Mouse (Mus musculus) mouse trophoblast stem cell (cell line): Measurements from ENCODE around the gene Cpeb1.

ENCODE experiments used
- in situ Hi-C, 2 experiments: fragments of 300-500 bp; cut with MseI, MboI; formaldehyde crosslinking; loops; 2 replicates in 1 of 2; 3 replicates in 1 of 2; pipeline ENCODE4 v1.15.1; 2025

The Cpeb1 gene

DNA sequence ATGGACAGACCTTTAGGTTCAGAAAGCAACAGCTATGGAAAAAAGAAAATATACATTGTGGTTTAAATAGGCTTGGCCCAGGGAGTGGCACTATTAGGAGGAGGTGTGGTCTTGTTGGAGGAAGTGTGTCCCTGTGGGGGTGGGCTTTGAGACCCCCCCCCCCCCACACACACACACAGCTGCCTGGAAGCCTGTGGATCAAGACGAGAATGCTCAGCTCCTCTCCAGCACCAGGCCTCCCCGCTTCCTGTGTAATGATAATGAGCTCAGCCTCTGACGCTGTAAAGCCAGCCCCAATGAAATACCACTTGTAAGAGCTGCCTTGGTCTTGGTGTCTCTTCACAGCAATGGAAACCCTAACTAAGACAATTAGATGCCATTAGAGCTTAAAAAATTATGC is 124.5 kb downstream of the Cpeb1 start:
- in situ Hi-C loops: loop anchor here in 1 of 2 experiments (5.0 kb wide), 1 partner anchor 163 kb away; no protein-coding TSS in a partner anchor

DNA sequence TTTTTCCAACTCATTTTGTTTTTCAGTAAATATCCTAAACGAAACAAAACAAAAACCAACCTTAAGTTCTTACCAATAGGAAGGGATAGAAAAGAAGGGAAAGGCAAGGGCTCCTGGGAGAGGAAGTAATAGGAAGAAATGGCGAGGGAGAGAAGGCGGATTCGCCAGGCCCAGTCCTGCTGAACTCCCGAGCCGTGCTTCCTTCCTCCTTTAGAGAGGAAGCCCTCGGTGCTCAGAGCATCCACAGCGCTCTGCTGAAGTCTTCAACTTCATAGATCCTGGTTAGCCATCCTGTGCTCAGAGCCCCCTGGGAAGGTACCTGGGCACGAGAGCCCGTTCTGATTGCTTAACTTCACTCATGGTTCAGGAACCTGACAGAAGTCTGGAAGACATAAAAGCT is 127.6 kb downstream of the Cpeb1 start:
- in situ Hi-C loops: no loop called here

DNA sequence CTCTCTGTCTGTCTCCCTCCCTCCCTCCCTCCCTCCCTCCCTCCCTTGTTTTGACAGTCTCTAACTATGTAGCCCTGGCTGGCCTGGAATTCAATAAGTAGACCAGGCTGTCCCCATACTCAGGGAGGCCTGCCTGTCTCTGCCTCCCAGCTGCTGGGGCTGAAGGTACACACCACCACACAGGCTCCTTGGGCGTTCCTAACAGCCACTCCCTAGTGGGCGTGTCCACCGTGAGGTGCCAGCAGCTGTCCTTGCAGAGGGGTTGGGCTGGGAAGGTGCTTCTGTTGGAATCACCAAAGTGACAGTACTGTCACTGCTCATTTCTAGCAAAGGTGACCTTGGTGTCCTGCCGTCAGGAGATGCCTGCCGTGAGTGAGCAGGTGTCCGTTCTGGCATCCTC is 128.4 kb downstream of the Cpeb1 start:
- in situ Hi-C loops: no loop called here

DNA sequence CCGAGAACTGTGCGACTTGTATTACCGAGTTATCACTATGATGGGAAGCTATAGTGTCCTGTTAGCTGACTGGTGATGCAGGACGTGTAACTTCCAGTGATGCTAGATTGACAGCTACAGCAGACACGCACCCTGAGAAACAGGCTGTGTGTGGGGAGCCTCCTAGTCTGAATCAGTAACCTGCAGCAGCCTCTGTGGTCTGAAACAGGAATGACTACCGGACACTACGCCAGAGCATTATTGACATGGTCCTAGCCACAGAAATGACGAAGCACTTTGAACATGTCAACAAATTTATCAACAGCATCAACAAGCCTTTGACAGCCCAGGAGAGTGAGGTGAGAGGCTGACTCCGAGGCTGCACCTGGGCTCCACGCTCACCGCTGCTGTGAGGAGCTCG is 129.2 kb downstream of the Cpeb1 start:
- in situ Hi-C loops: no loop called here

DNA sequence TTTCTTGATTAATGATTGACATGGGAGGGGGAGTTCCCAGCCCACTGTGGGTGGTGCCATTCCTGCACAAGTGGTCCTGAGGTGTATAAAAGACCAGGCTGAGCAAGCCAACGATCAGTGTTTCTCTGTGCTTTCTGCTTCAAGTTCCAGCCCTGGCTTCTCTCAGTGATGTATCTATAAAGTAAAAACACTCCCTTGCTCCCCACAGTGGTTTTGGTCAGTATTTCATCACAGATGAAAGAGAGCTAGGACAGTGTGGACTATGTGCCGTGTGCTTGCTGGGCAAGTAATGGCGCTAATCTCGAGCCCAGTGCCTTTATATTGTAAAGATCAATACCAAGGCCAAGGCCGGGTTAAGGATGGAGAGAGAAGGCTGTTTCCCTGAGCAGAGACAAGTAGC is 133.5 kb downstream of the Cpeb1 start:
- in situ Hi-C loops: no loop called here

DNA sequence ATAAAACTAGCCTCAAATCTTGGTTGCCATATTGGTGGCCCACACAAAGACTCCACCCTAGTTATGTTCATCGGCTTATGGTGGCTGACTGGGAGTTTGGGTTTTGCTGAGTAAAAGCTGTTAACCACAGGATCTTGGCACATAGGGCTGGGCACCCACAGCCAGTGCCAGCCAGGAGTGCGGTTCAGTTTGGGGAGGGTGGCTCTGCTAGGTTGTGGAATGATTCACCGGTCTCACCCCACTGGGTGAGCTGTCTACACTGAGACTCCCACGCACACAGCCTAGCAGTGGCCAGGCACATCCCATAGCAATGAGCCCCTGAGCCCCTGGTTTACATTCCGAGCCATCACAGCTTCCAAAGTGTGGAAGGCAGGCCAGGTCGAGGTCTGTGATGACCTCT is 135.5 kb downstream of the Cpeb1 start:
- in situ Hi-C loops: no loop called here

DNA sequence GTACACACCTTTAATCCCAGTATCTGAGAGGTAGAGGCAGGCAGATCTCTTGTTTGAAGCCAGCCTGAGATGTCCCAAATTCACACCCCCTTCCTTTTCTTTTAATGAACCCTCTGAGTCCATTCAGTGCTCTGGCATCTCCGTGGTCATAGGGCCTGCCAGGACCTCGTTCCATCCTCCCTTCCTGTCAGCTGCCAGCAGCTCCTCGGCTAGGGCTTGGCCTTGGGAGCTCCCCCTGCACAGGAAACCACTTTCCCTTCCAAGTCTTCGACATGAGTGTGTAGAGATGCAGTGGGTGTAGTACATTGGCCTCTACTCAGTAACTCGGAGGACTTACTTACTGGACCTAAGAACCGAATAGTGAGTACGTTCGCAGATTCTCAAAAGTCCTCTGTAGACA is 139.7 kb downstream of the Cpeb1 start:
- in situ Hi-C loops: no loop called here

DNA sequence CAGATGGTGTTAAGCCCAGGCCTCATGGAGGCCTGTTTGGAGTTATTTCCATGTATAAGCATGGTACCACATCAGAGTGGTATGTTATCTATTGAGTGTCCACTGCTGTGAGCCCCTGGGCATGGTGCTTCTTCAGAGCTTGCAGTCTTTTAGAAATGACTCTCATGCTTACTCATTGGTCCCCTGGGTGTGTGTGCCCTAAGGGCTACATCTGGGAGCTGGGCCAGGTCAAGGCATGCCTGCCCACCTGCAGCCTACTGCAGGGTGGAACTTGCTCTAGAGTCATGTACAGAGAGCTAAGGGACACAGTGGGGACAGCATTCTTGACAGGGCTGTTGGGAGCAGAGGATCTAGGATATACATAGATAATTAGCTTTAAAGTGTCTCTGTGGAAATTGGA is 143.7 kb downstream of the Cpeb1 start:
- in situ Hi-C loops: no loop called here

DNA sequence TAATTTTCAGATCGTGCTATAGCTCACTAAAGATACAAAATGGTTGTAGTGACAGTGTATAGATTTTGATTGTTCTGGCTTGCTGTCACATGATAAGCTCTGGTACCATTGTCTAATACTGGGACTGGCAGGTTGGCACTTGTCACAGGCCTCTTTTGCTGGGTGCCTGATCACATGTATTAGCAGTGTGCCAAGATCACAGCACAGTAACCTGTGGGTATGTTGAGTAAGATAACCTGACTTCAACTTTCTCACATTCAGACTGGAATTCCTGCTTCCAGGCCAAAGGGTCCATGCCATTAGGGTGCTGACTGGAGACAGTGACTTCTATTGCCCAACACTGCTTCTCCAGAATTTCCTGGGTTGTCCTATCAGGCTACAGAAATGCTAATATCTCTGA is 144.1 kb downstream of the Cpeb1 start:
- in situ Hi-C loops: no loop called here

DNA sequence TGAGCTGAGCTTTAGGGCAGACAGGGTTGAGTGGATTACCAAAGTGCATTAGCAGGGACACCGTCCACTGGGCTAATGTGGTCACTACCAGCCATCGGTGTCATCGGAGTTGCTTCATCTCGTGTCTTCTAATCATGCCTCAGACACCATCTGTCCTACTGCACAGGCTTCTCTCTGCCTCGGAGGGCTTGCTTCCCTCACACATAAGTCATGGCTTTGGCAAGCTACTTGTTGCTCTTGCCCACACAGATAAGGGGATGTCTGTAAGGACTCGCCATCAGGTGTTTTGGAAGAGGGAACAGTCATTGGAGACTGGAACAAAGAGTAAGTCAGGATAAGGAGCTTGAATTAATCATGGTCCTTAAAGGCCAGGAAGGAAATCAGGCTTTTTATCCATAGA is 146.0 kb downstream of the Cpeb1 start:
- in situ Hi-C loops: no loop called here

DNA sequence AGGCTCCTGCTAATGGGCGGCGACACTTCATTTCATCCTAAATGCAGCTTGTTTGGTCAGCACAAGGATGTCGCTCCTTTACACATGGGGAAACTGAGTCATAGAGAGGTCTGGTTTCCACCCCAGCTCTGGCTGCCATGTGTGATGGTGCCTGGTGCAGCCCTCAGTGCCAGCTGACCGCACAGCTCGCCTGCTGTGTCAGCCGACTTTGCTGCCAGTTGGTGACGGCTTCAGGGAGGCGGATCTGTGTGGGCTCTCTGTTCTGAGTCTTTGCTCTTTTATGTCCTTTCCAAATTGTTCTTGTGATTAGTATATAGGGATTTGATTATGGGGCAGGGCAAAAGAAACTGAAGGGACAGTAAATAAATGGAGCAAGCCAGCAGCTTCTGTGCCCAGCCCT is 147.5 kb downstream of the Cpeb1 start:
- in situ Hi-C loops: no loop called here

DNA sequence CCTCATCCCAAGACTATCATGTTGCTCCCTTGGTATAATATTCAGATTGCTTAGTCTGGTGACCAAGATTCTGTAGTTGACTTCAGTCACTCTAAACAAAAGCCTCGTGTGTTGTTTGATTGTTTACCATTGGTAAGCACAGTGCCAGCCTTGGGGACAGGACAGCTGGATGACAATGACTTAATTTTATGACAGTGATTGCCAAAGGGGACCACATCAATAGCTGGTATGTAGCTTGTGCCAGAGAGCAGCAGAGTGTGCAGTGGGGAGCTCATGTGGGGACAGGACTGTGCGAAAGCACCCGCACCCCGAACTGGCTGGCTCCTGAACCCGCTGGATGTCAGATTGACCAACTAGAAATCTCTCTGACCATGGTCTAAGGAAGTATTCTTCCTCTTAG is 150.6 kb downstream of the Cpeb1 start:
- in situ Hi-C loops: no loop called here

DNA sequence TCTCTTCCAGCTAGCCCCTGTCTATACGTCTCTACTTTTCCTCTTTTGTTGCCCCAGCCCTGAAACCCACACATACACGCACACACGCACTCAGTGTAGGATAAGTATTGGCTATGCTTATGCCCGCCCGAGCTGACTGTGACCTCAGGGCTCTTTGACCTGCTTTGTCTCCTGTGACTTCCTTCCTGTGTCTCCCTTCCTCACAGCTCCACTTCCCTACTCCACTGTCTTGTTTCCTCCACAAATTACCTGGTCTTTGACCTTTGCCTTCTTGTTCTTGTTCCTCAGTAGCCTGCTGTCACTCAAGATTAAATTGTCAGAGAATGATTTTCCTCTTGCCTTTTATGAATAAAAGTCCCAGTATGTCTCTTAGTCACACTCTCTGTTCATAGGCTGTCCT is 151.2 kb downstream of the Cpeb1 start:
- in situ Hi-C loops: no loop called here

DNA sequence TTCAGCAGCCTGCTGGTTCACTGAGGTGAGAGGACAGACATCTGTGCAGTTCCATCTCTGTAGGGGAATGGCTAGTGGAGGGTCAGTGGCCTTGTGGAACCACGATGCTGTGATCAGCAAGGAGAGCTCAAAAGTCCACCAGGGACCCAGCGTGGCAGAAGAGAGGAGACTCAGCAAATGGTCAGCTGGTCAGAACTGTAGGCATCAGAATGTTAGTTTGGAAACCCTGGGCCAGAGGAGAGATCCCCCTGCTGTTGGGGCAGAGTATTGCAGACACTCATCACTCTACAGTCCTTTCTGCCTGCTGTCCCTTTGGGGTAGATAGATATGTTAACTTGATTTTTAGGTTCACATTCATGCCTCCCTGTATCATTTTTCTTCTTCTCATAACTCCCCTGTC is 151.6 kb downstream of the Cpeb1 start:
- in situ Hi-C loops: no loop called here

DNA sequence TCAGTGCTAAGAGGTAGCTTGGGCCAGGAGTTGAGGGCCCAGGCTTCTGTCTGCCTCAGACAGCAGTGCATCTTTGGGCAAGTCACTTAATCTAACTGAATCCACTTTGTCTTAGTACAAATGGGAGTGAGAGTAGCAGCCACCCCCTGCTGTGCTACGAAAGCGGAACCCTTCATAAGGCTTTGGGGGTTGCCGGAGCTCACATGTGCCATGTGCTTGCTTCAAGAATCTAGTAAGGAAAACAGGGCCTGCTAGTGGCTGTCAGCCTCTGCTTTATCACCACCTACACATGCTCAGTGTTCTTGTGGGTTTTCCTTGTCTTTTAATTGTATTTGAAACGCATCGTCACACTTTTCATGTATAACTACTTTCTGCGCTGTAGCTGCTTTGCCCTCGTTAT is 153.9 kb downstream of the Cpeb1 start:
- in situ Hi-C loops: no loop called here

DNA sequence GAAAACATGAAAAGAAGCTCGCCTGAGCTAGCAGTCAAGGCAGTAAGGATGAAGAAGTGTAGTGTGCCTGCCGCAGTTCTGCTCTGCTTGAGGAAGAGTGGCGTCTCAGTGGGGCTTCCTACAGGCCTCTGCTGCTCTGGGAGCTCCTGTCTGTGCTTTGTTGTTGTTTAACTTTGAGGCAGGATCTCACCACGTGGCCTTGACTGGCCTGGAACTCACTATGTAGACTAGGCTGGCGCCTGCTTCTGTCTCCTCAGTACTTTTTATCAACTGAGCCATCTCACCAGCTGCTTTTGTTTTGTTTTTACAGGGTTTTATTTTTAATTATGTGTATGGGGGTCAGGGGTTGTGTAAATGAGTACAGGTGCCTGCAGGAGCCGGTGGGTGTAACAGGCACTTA is 157.1 kb downstream of the Cpeb1 start:
- in situ Hi-C loops: no loop called here
